Mouse (Mus musculus): ENCODE measurements around the gene Tuba3a.

GRCm38 (mm10) chr6:125291329-125291728 is 5.5 kb upstream of the Tuba3a start:
- TF ChIP-seq TAL1 (IDR thresholded peaks at IDR 0.05; ENCODE audit: low read length) (no peak), GATA1 (IDR thresholded peaks at IDR 0.05; ENCODE audit: low read length) (no peak)

Data from erythroblast, embryonic 14.5 days (primary cell).